Mouse (Mus musculus): ENCODE measurements around the gene Rab5if.

GRCm38 (mm10) chr2:156842711-156843110 lies 20.2 kb upstream of the Rab5if start:
- no peak for TF ChIP-seq POLR2A (IDR thresholded peaks at IDR 0.05; ENCODE audit: control insufficient read depth, extremely low read depth, insufficient read depth, low read length, poor library complexity)
- no peak for TF ChIP-seq CTCF (IDR thresholded peaks at IDR 0.05; ENCODE audit: borderline replicate concordance, control insufficient read depth, extremely low read depth, insufficient read depth, low read length, poor library complexity)
